14 mouse cellular contexts compared by ENCODE assay signal in the genomic region with DNA sequence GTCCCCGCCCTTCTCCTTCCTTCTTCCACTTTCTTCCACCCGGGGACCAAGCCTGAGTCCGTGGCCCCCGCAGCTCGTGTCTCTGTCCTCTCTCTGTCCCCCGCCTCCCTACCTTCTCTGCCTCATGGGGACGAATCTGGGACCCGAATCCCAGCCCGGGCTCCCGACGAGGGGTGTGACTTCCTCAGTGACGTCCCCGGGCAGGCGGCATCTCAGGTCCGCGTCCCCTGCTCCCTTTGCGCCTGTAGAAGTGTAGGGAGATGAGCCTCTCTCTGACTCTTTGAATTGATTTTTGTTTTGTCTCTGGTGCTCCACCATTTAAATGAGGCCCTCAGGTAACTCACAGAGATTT. TPM values are rescaled to one million over a fixed set of nuclear protein-coding genes. Genes with fewer than 3 reads are reported as not detected.
DNase-seq lines count a peak whose midpoint lies in the region; ATAC-seq and TF ChIP-seq lines count a peak whose summit lies in the region.
"Not testable (repeated sequence)": the region's sequence is repeated elsewhere in the genome, so short reads cannot be mapped to it uniquely, and the experiment has no call there.
"Had no signal": no experiment of that assay in that cellular context is flagged by ENCODE, and none has a peak within 500 bp of the region (broad histone marks: within the 10 kb centered on the region; RNA-seq: fewer than 3 reads in every experiment).

No protein-coding gene starts in this region.

- not testable (repeated sequence) for TF ChIP-seq CTCF in intestine, postnatal 0 days (IDR thresholded peaks at IDR 0.05; ENCODE audit: low read depth); liver, embryonic 14.5 days (IDR thresholded peaks at IDR 0.05; ENCODE audit: low read depth); midbrain, postnatal 0 days (IDR thresholded peaks at IDR 0.05)

- peak; percentile 1 for DNase-seq in adrenal gland, adult 8-10 months
- not testable (repeated sequence) for DNase-seq in liver, embryonic 14.5 days (ENCODE audit: low read depth in 3 of 3, low spot score in 3 of 3); midbrain, postnatal 0 days (ENCODE audit: low spot score)
- peak; percentile 50 to 69 for DNase-seq in spleen, postnatal 4 days (ENCODE audit: low spot score in 2 of 2)

- H3K4me3 ChIP-seq in heart, embryonic 14.5 days (ENCODE audit: control insufficient read depth in 1 of 2, insufficient read depth in 1 of 2, low read depth in 1 of 2, low read length in 2 of 2); intestine, postnatal 0 days (ENCODE audit: low read depth, low read length); liver, embryonic 14.5 days (ENCODE audit: insufficient read depth in 1 of 2, low read depth in 2 of 2, low read length in 2 of 2); midbrain, postnatal 0 days (ENCODE audit: low read depth, low read length): not testable (repeated sequence)

- WGBS in heart, embryonic 14.5 days, result 65% methylated on average over 15 of the region's 17 CpGs
- WGBS in intestine, postnatal 0 days, result 72% methylated on average over 14 of the region's 17 CpGs
- WGBS in liver, embryonic 14.5 days (ENCODE audit: insufficient replicate concordance), result 58% methylated on average over 12 of the region's 17 CpGs
- 39% methylated on average over 12 of the region's 17 CpGs for WGBS in midbrain, postnatal 0 days

- not testable (repeated sequence) for H3K9ac ChIP-seq in heart, embryonic 14.5 days (ENCODE audit: low read length); intestine, postnatal 0 days (ENCODE audit: low read depth, low read length); liver, embryonic 14.5 days (replicated peaks); midbrain, postnatal 0 days (replicated peaks; ENCODE audit: low read length, poor library complexity, severe bottlenecking)

- not testable (repeated sequence) for TF ChIP-seq EP300 in liver, embryonic 14.5 days (IDR thresholded peaks at IDR 0.05; ENCODE audit: low read depth)

- H3K36me3 ChIP-seq in heart, embryonic 14.5 days (ENCODE audit: control insufficient read depth, insufficient read depth, low read length); intestine, postnatal 0 days (ENCODE audit: control insufficient read depth, insufficient read depth); liver, embryonic 14.5 days (replicated peaks; ENCODE audit: control insufficient read depth, insufficient read depth, low read depth); midbrain, postnatal 0 days (ENCODE audit: insufficient read depth, low read length): not testable (repeated sequence)

- H3K4me1 ChIP-seq in heart, embryonic 14.5 days (ENCODE audit: control insufficient read depth in 2 of 2, insufficient read depth in 2 of 2, low read length in 2 of 2); intestine, postnatal 0 days (replicated peaks; ENCODE audit: control insufficient read depth, insufficient read depth, low read length); liver, embryonic 14.5 days (replicated peaks; ENCODE audit: control insufficient read depth in 2 of 2, insufficient read depth in 2 of 2, low read length in 1 of 2); midbrain, postnatal 0 days (ENCODE audit: insufficient read depth, low read length): not testable (repeated sequence)

- not testable (repeated sequence) for H3K27me3 ChIP-seq in heart, embryonic 14.5 days (ENCODE audit: control insufficient read depth, insufficient read depth, low read length); intestine, postnatal 0 days (replicated peaks; ENCODE audit: control insufficient read depth, insufficient read depth, low read length); liver, embryonic 14.5 days (ENCODE audit: control insufficient read depth, insufficient read depth, low read length); midbrain, postnatal 0 days (ENCODE audit: insufficient read depth, low read length)

- not testable (repeated sequence) for H3K4me2 ChIP-seq in heart, embryonic 14.5 days (ENCODE audit: low read length); intestine, postnatal 0 days (replicated peaks; ENCODE audit: low read depth); liver, embryonic 14.5 days (ENCODE audit: low read depth); midbrain, postnatal 0 days (ENCODE audit: low read depth, low read length, poor library complexity, severe bottlenecking)

- H3K9me3 ChIP-seq in heart, embryonic 14.5 days (ENCODE audit: control insufficient read depth, low read length); intestine, postnatal 0 days (ENCODE audit: control insufficient read depth); liver, embryonic 14.5 days (ENCODE audit: control insufficient read depth, low read length); midbrain, postnatal 0 days (ENCODE audit: low read length): not testable (repeated sequence)

- not testable (repeated sequence) for H3K27ac ChIP-seq in heart, embryonic 14.5 days (replicated peaks in 1 of 2; ENCODE audit: control insufficient read depth in 1 of 2, insufficient read depth in 1 of 2, low read depth in 2 of 2, low read length in 2 of 2); intestine, postnatal 0 days (ENCODE audit: low read depth, low read length); liver, embryonic 14.5 days; midbrain, postnatal 0 days (ENCODE audit: low read depth, low read length)

- ATAC-seq in erythroid progenitor cell, adult 5-6 weeks (replicated peaks; ENCODE audit: low FRiP score, poor library complexity, severe bottlenecking), result peak; percentile 72
- ATAC-seq in heart, embryonic 14.5 days (ENCODE audit: insufficient number of reproducible peaks, insufficient read depth, low FRiP score, low read depth), result peak; percentile 61; the same call in 1 of the 2 replicates
- ATAC-seq in intestine, postnatal 0 days, result 0 out of 2 replicates have a peak, but pooled peaks have one; percentile 38
- peak; percentile 60 for ATAC-seq in liver, embryonic 14.5 days (ENCODE audit: insufficient read depth)
- ATAC-seq in midbrain, postnatal 0 days (ENCODE audit: low FRiP score), result 0 out of 2 replicates have a peak, but pooled peaks have one; percentile 49

RNA-seq across cellular contexts. Expression of a gene that starts 25.7 kb away (rescaled TPM):
- not detected for total RNA-seq in adrenal gland, adult 8-10 months (2022)
- total RNA-seq in erythroid progenitor cell, adult 5-6 weeks (2015; ENCODE audit: low replicate concordance), result not detected in 2 replicates
- not detected in 2 replicates for total RNA-seq in erythroid progenitor cell, adult 5-6 weeks (2017; ENCODE audit: low replicate concordance)
- polyA plus RNA-seq in heart, embryonic 14.5 days (2014; fragmentation: Nextera tagmentation; extraction: Ambion mirVana), result not detected in 2 replicates
- polyA plus RNA-seq in intestine, postnatal 0 days (2015; fragmentation: Nextera tagmentation; extraction: Ambion mirVana), result not detected in 2 replicates
- not detected in 2 replicates for polyA plus RNA-seq in liver, embryonic 14.5 days (2012; rRNA removed)
- polyA plus RNA-seq in liver, embryonic 14.5 days (2014; fragmentation: Nextera tagmentation; extraction: Ambion mirVana), result not detected in 2 replicates
- not detected in 2 replicates for total RNA-seq in midbrain, postnatal 0 days (2014; rRNA removed)
- not detected in 2 replicates for polyA plus RNA-seq in midbrain, postnatal 0 days (2015; fragmentation: Nextera tagmentation; extraction: Ambion mirVana)
- total RNA-seq: gastrocnemius, postnatal 36 days; layer of hippocampus, postnatal 14 days had no signal
- polyA plus RNA-seq: embryonic facial prominence, embryonic 12.5 days; inflammation-experienced regulatory T-cells, adult 6 months; liver, embryonic 15.5 days; myocyte; small intestine, adult 2 months had no signal

RNA-seq across cellular contexts. Expression of a gene that starts 55.7 kb away (rescaled TPM):
- not detected for total RNA-seq in adrenal gland, adult 8-10 months (2022)
- not detected in 2 replicates for total RNA-seq in erythroid progenitor cell, adult 5-6 weeks (2015; ENCODE audit: low replicate concordance)
- not detected in 2 replicates for total RNA-seq in erythroid progenitor cell, adult 5-6 weeks (2017; ENCODE audit: low replicate concordance)
- not detected in 2 replicates for polyA plus RNA-seq in heart, embryonic 14.5 days (2014; fragmentation: Nextera tagmentation; extraction: Ambion mirVana)
- not detected in 2 replicates for polyA plus RNA-seq in intestine, postnatal 0 days (2015; fragmentation: Nextera tagmentation; extraction: Ambion mirVana)
- polyA plus RNA-seq in liver, embryonic 14.5 days (2012; rRNA removed), result not detected in 2 replicates
- polyA plus RNA-seq in liver, embryonic 14.5 days (2014; fragmentation: Nextera tagmentation; extraction: Ambion mirVana), result not detected in 2 replicates
- not detected in 2 replicates for total RNA-seq in midbrain, postnatal 0 days (2014; rRNA removed)
- polyA plus RNA-seq in midbrain, postnatal 0 days (2015; fragmentation: Nextera tagmentation; extraction: Ambion mirVana), result not detected in 2 replicates
- total RNA-seq: gastrocnemius, postnatal 36 days; layer of hippocampus, postnatal 14 days had no signal
- polyA plus RNA-seq: embryonic facial prominence, embryonic 12.5 days; inflammation-experienced regulatory T-cells, adult 6 months; liver, embryonic 15.5 days; myocyte; small intestine, adult 2 months had no signal
